Mouse (Mus musculus) gastrocnemius, postnatal 25 days (tissue): ENCODE data around the gene Eng. TPM values are rescaled to one million over a fixed set of nuclear protein-coding genes. Genes with fewer than 3 reads are reported as not detected.

Experiments used
- microRNA-seq, 2 experiments: library from miRNA; unstranded; fragments of <30 nt; microRNA quantifications; one replicate each; pipeline ENCODE4 v1.2.0; 2021; ENCODE audit warnings: borderline replicate concordance in 2 of 2
- total RNA-seq, 2 experiments: library from RNA; stranded (reverse); gene quantifications; 1 replicate in 1 of 2; 2 replicates in 1 of 2; pipeline ENCODE4 v1.2.3; 2021

Eng gene
- total RNA-seq, 2 experiments from 2014 or later, result 28.0 to 30.7 TPM

Small RNAs within 50 kb of the gene (microRNA-seq; reads per million reads assigned to microRNA genes)
- gene Gm47291 (0 reads per million in 2 experiments), gene Mir1954 (0 reads per million in 2 experiments), gene Mir2861 (0 reads per million in 2 experiments), gene Mir3960 (0 reads per million in 2 experiments), gene Mir8093 (0 reads per million in 2 experiments)

Other genes starting within 250 kb of the Eng start
- gene Naif1, start 196.1 kb upstream of the Eng start, total RNA-seq, result 1 to 10 TPM; 1.6 to 2.0 TPM
- 10 to 100 TPM; 19.2 to 68.3 TPM for gene Slc25a25, start 195.2 kb upstream of the Eng start, total RNA-seq
- gene Fam102a, start 111.3 kb upstream of the Eng start, total RNA-seq, result 1 to 10 TPM; 2.4 to 2.9 TPM
- gene Dpm2, start 75.7 kb upstream of the Eng start, total RNA-seq, result 10 to 100 TPM; 11.7 to 12.6 TPM
- gene Pip5kl1, start 71.8 kb upstream of the Eng start, total RNA-seq, result not detected
- not detected for gene 9430097D07Rik, start 70.9 kb upstream of the Eng start, total RNA-seq
- 10 to 100 TPM; 24.6 to 29.2 TPM for gene St6galnac4, start 59.5 kb upstream of the Eng start, total RNA-seq
- 10 to 100 TPM; 37.3 to 42.6 TPM for gene St6galnac6, start 46.9 kb upstream of the Eng start, total RNA-seq
- gene Ak1, start 24.8 kb upstream of the Eng start, total RNA-seq, result 1,000 to 10,000 TPM; 1,680 to 2,125 TPM
- 1 to 10 TPM; 3.9 to 4.7 TPM for gene Fpgs, start 57.5 kb downstream of the Eng start, total RNA-seq
- gene Cdk9, start 66.5 kb downstream of the Eng start, total RNA-seq, result 10 to 100 TPM; 17.2 to 20.0 TPM
- gene Sh2d3c, start 74.5 kb downstream of the Eng start, total RNA-seq, result 1 to 10 TPM; 4.2 to 8.4 TPM
- gene 6330409D20Rik, start 94.4 kb downstream of the Eng start, total RNA-seq, result not detected
- 1 to 10 TPM; 4.9 to 5.7 TPM for gene Tor2a, start 110.6 kb downstream of the Eng start, total RNA-seq
- gene Ttc16, start 129.0 kb downstream of the Eng start, total RNA-seq, result not detected
- gene Ptrh1, start 129.2 kb downstream of the Eng start, total RNA-seq, result 1 to 10 TPM; 2.0 to 2.9 TPM
- not detected for gene Cfap157, start 137.8 kb downstream of the Eng start, total RNA-seq
- gene Stxbp1, start 200.7 kb downstream of the Eng start, total RNA-seq, result 1 to 10 TPM; 2.7 to 3.8 TPM
- gene Fam129b, start 229.5 kb downstream of the Eng start, total RNA-seq, result 10 to 100 TPM in 1 of 2 experiments, 1 to 10 TPM in 1; 8.1 to 12.4 TPM